Mouse (Mus musculus) heart, postnatal 25 days (tissue): Measurements from ENCODE around the gene Rusc2. TPM values are rescaled to one million over a fixed set of nuclear protein-coding genes. Genes with fewer than 3 reads are reported as not detected.
A peak's percentile ranks its signal among the peaks of the same experiment; 100 is the strongest.

Experiments used
- DNase-seq: peaks from one replicate; pipeline ENCODE4 v3.0.0; 2022; ENCODE audit warnings: low spot score
- intact Hi-C: fragments of 180-260 bp; cut with DNase I; formaldehyde crosslinking; loops from one replicate; pipeline ENCODE4 v1.15.1; 2025
- total RNA-seq, 2 experiments: library from RNA; stranded (reverse); gene quantifications; 2 replicates each; pipeline ENCODE4 v1.2.3; 2021

Rusc2 gene
- total RNA-seq, 2 experiments from 2014 or later, result 35.3 to 49.1 TPM

- intact Hi-C loops, result no loop called here
- DNase-seq, result no peak
Measured at GRCm38 (mm10) chr4:43427501-43428179, 45.9 kb downstream of the Rusc2 start.

GRCm38 (mm10) chr4:43428180-43428861 is 46.5 kb downstream of the Rusc2 start:
- intact Hi-C loops, result no loop called here
- DNase-seq, result no peak

- intact Hi-C loops, result no loop called here
- no peak for DNase-seq
Measured at GRCm38 (mm10) chr4:43428946-43429345, 47.2 kb downstream of the Rusc2 start, which contains the start of gene Fam166b. TSS of gene Fam166b (minus strand) at chr4:43429134.

GRCm38 (mm10) chr4:43431690-43432089 is 49.9 kb downstream of the Rusc2 start:
- intact Hi-C loops, result no loop called here
- no peak for DNase-seq

GRCm38 (mm10) chr4:43432832-43433231 is 51.1 kb downstream of the Rusc2 start:
- intact Hi-C loops, result no loop called here
- no peak for DNase-seq

GRCm38 (mm10) chr4:43441639-43442038 is 59.9 kb downstream of the Rusc2 start, which contains the start of gene Tesk1:
TSS of gene Tesk1 (plus strand) at chr4:43441939.
- intact Hi-C loops, result loop anchor here (5.0 kb wide), 1 partner anchor 116 kb away; no protein-coding TSS in a partner anchor
- DNase-seq, result no peak

- DNase-seq, result peak; percentile 98
- intact Hi-C loops, result loop anchor here (5.0 kb wide), 1 partner anchor 115 kb away; no protein-coding TSS in a partner anchor
Measured at GRCm38 (mm10) chr4:43442044-43442443, 60.3 kb downstream of the Rusc2 start.

GRCm38 (mm10) chr4:43442456-43443361 is 60.9 kb downstream of the Rusc2 start:
- intact Hi-C loops, result loop anchor here (5.0 kb wide), 1 partner anchor 115 kb away; no protein-coding TSS in a partner anchor
- no peak for DNase-seq

GRCm38 (mm10) chr4:43443511-43443910 is 61.7 kb downstream of the Rusc2 start:
- no peak for DNase-seq
- intact Hi-C loops, result loop anchor here (5.0 kb wide), 1 partner anchor 114 kb away; no protein-coding TSS in a partner anchor

- intact Hi-C loops, result no loop called here
Measured at GRCm38 (mm10) chr4:43447251-43447650, 65.5 kb downstream of the Rusc2 start.

GRCm38 (mm10) chr4:43448554-43448953 is 66.8 kb downstream of the Rusc2 start:
- DNase-seq, result no peak
- intact Hi-C loops, result no loop called here

More at GRCm38 (mm10) chr4:43447251-43447650, 65.5 kb downstream of the Rusc2 start:
- DNase-seq, result no peak

GRCm38 (mm10) chr4:43452315-43452714 is 70.5 kb downstream of the Rusc2 start:
- no peak for DNase-seq
- intact Hi-C loops, result no loop called here

GRCm38 (mm10) chr4:43453413-43453812 is 71.6 kb downstream of the Rusc2 start:
- intact Hi-C loops, result no loop called here
- DNase-seq, result no peak

GRCm38 (mm10) chr4:43454041-43454836 is 72.5 kb downstream of the Rusc2 start, which contains the start of gene Cd72:
TSS of gene Cd72 (minus strand) at chr4:43454628.
- DNase-seq, result no peak
- intact Hi-C loops, result no loop called here

- no peak for DNase-seq
Measured at GRCm38 (mm10) chr4:43456470-43456869, 74.7 kb downstream of the Rusc2 start.

GRCm38 (mm10) chr4:43457124-43457523 is 75.3 kb downstream of the Rusc2 start:
- intact Hi-C loops, result no loop called here
- DNase-seq, result no peak

More at GRCm38 (mm10) chr4:43456470-43456869, 74.7 kb downstream of the Rusc2 start:
- intact Hi-C loops, result no loop called here

- no peak for DNase-seq
- intact Hi-C loops, result no loop called here
Measured at GRCm38 (mm10) chr4:43463102-43463501, 81.3 kb downstream of the Rusc2 start.

GRCm38 (mm10) chr4:43465935-43466334 is 84.2 kb downstream of the Rusc2 start:
- DNase-seq, result no peak
- intact Hi-C loops, result no loop called here

GRCm38 (mm10) chr4:43466872-43467271 is 85.1 kb downstream of the Rusc2 start:
- intact Hi-C loops, result no loop called here
- DNase-seq, result no peak
